Mouse (Mus musculus): ENCODE measurements around the gene Tspan9.

DNA sequence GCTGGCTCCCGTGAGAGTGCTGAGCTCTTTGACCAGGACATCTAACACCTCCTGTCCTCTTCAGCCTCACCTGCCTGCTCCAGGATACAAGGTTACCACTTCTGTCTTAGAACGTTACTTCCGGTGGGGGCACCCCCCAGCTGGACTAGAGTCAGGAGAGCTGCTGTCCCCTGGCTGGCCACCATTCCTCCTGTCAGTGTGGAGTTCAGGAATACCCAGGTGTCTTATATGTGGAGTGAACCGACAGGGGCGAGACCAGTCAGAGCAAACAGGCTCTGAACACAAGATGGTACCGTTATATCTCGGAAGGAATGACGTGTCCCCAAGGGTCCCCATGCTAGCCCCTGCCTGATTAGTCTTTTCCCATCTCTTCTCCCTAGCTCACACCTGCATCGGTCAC lies 106.8 kb downstream of the Tspan9 start:
- no peak for TF ChIP-seq POLR2A (IDR thresholded peaks at IDR 0.05; ENCODE audit: borderline replicate concordance, extremely low read depth, low read depth, low read length)
- no peak for TF ChIP-seq CTCF (IDR thresholded peaks at IDR 0.05; ENCODE audit: insufficient read depth, low read length)
